Mouse (Mus musculus) kidney, postnatal 0 days (tissue): ENCODE measurements around the gene C330021F23Rik. TPM values are rescaled to one million over a fixed set of nuclear protein-coding genes. Genes with fewer than 3 reads are reported as not detected.
A peak's percentile ranks its signal among the peaks of the same experiment; 100 is the strongest.

Experiments
- ATAC-seq: fragments of 200-750 bp; cut with Nextera tagmentation; replicated peaks from 2 replicates; pipeline ENCODE4 v1.8.0; 2017; ENCODE audit warnings: low read depth, moderate number of reproducible peaks, moderate TSS enrichment, moderate library complexity; ENCODE audit not compliant: low FRiP score
- DNase-seq: peaks from one replicate; pipeline ENCODE4 v3.0.0-alpha.2; 2016; ENCODE audit warnings: low spot score
- H3K27ac ChIP-seq: fragments of 300-500 bp; sonication (generic); 2 replicates; pipeline ENCODE4 v1.5.1; 2014; ENCODE audit warnings: mild to moderate bottlenecking
- H3K27me3 ChIP-seq: fragments of 300-500 bp; sonication (generic); 2 replicates; pipeline ENCODE4 v1.6.1; 2014; ENCODE audit warnings: low read length, mixed read lengths; ENCODE audit not compliant: insufficient read depth
- H3K36me3 ChIP-seq: fragments of 300-500 bp; sonication (generic); 2 replicates; pipeline ENCODE4 v1.6.1; 2014; ENCODE audit warnings: low read length, mixed read lengths; ENCODE audit not compliant: insufficient read depth
- H3K4me1 ChIP-seq: fragments of 300-500 bp; sonication (generic); replicated peaks from 2 replicates; pipeline ENCODE4 v1.6.1; 2014; ENCODE audit warnings: antibody characterized with exemption, low read length, mixed read lengths; ENCODE audit not compliant: insufficient read depth
- H3K4me2 ChIP-seq: fragments of 300-500 bp; sonication (generic); 2 replicates; pipeline ENCODE4 v1.6.1; 2014; ENCODE audit warnings: mild to moderate bottlenecking, low read length, moderate library complexity, mixed read lengths
- H3K4me3 ChIP-seq: fragments of 300-500 bp; sonication (generic); replicated peaks from 2 replicates; pipeline ENCODE4 v1.5.1; 2014; ENCODE audit warnings: low read depth, low read length
- H3K9ac ChIP-seq: fragments of 300-500 bp; sonication (generic); 2 replicates; pipeline ENCODE4 v1.6.1; 2014; ENCODE audit warnings: low read depth, low read length
- H3K9me3 ChIP-seq: fragments of 300-500 bp; sonication (generic); replicated peaks from 2 replicates; pipeline ENCODE4 v1.6.1; 2016; ENCODE audit warnings: low read length, inconsistent platforms, mixed read lengths
- CTCF ChIP-seq: IDR thresholded peaks from 2 replicates; pipeline ENCODE4 v1.5.1; 2016; ENCODE audit warnings: antibody characterized with exemption, low read depth, mild to moderate bottlenecking, moderate library complexity
- WGBS: fragments of 180-500 bp; shearing (Covaris S2); extraction: QIAGEN DNeasy Blood & Tissue Kit; methylation state at CpG from one replicate; pipeline ENCODE4 v1.1.7; 2014; 5-methylcytosine and 5-hydroxymethylcytosine counted together
- polyA plus RNA-seq: library from polyadenylated mRNA; unstranded; fragments of >200 nt; fragmentation: Nextera tagmentation; extraction: Ambion mirVana; gene quantifications from 2 replicates; pipeline ENCODE4 v1.2.1, GENCODE M21; 2015

C330021F23Rik gene
- polyA plus RNA-seq, 1 experiment from 2014 or later = 4.4 TPM

- H3K9me3 ChIP-seq = no peaks in the 10 kb centered on the region
- no peaks in the 10 kb centered on the region for H3K27me3 ChIP-seq
- ATAC-seq = peak; percentile 60
- no peak for TF ChIP-seq CTCF
- 79% methylated on average over 6 of the region's 6 CpGs for WGBS
- H3K9ac ChIP-seq = no peak overlapping the region
- H3K36me3 ChIP-seq = peaks cover 52% of the 10 kb centered on the region
- H3K4me3 ChIP-seq = no peak overlapping the region
- no peak overlapping the region for H3K4me2 ChIP-seq
- no peaks in the 10 kb centered on the region for H3K4me1 ChIP-seq
- peak overlapping the region; percentile 65 for H3K27ac ChIP-seq
- peak; percentile 22 for DNase-seq
Observed at GRCm38 (mm10) chr8:3609816-3610150, 42.0 kb downstream of the C330021F23Rik start.

- no peaks in the 10 kb centered on the region for H3K9me3 ChIP-seq
- ATAC-seq (peak; percentile 98), DNase-seq (peak; percentile 99)
- H3K27ac ChIP-seq = no peak within 1 kb of the TSS
- no peaks in the 10 kb centered on the region for H3K27me3 ChIP-seq
- no peak for TF ChIP-seq CTCF
- peaks cover 8% of the 10 kb centered on the region for H3K4me1 ChIP-seq
- H3K4me3 ChIP-seq = peak within 1 kb of the TSS; percentile 83
- peak within 1 kb of the TSS; percentile 78 for H3K9ac ChIP-seq
- WGBS = under 1% methylated on average over 37 of the region's 37 CpGs
- H3K36me3 ChIP-seq = peaks cover 9% of the 10 kb centered on the region
- H3K4me2 ChIP-seq = peak within 1 kb of the TSS; percentile 88
Observed at GRCm38 (mm10) chr8:3621199-3621970, 53.6 kb downstream of the C330021F23Rik start, which contains the start of the genes Xab2 and Pet100. Gene Xab2, minus strand, starts transcription at chr8:3621316. Gene Pet100, plus strand, starts transcription at chr8:3621548.

GRCm38 (mm10) chr8:3622119-3622518 lies 54.3 kb downstream of the C330021F23Rik start:
- H3K4me1 ChIP-seq = peaks cover 8% of the 10 kb centered on the region
- DNase-seq = no peak
- H3K9me3 ChIP-seq = no peaks in the 10 kb centered on the region
- H3K27me3 ChIP-seq = no peaks in the 10 kb centered on the region
- H3K9ac ChIP-seq = no peak overlapping the region
- no peak for ATAC-seq
- H3K36me3 ChIP-seq = peaks cover 9% of the 10 kb centered on the region
- H3K27ac ChIP-seq = no peak overlapping the region
- WGBS = 66% methylated on average over 8 of the region's 8 CpGs
- no peak for TF ChIP-seq CTCF
- H3K4me3 ChIP-seq = peak overlapping the region; percentile 83
- H3K4me2 ChIP-seq = peak overlapping the region; percentile 83

GRCm38 (mm10) chr8:3625445-3625844 lies 57.7 kb downstream of the C330021F23Rik start, which contains the start of gene Pcp2:
Gene Pcp2, minus strand, starts transcription at chr8:3625545.
- Histone ChIP-seq H3K4me2 (no peak within 1 kb of the TSS), H3K4me1 (peaks cover under 1% of the 10 kb centered on the region), H3K9me3 (no peaks in the 10 kb centered on the region), H3K27ac (no peak within 1 kb of the TSS), H3K36me3 (no peaks in the 10 kb centered on the region), H3K27me3 (0 out of 2 replicates have a peak, but pooled peaks cover 3% of the 10 kb centered on the region), H3K4me3 (no peak within 1 kb of the TSS), H3K9ac (no peak within 1 kb of the TSS)
- no peak for DNase-seq
- no peak for TF ChIP-seq CTCF
- WGBS = 52% methylated on average over 1 of the region's 1 CpGs
- no peak for ATAC-seq

GRCm38 (mm10) chr8:3626971-3627370 lies 59.2 kb downstream of the C330021F23Rik start:
- Histone ChIP-seq H3K9ac (no peak overlapping the region), H3K27ac (no peak overlapping the region), H3K4me2 (no peak overlapping the region), H3K4me3 (no peak overlapping the region), H3K9me3 (no peaks in the 10 kb centered on the region), H3K27me3 (0 out of 2 replicates have a peak, but pooled peaks cover 3% of the 10 kb centered on the region), H3K4me1 (no peaks in the 10 kb centered on the region), H3K36me3 (no peaks in the 10 kb centered on the region)
- WGBS = 55% methylated on average over 5 of the region's 5 CpGs
- no peak for TF ChIP-seq CTCF
- ATAC-seq (no peak), DNase-seq (no peak)

GRCm38 (mm10) chr8:3628014-3628413 lies 60.2 kb downstream of the C330021F23Rik start:
- no peak overlapping the region for H3K4me2 ChIP-seq
- no peaks in the 10 kb centered on the region for H3K4me1 ChIP-seq
- no peak overlapping the region for H3K4me3 ChIP-seq
- H3K9ac ChIP-seq = no peak overlapping the region
- ATAC-seq (0 out of 2 replicates have a peak, but pooled peaks have one; percentile 37), DNase-seq (peak; percentile 59)
- 0 out of 2 replicates have a peak, but pooled peaks cover 3% of the 10 kb centered on the region for H3K27me3 ChIP-seq
- peak; percentile 74 for TF ChIP-seq CTCF
- WGBS = 26% methylated on average over 5 of the region's 5 CpGs
- no peaks in the 10 kb centered on the region for H3K9me3 ChIP-seq
- no peak overlapping the region for H3K27ac ChIP-seq
- no peaks in the 10 kb centered on the region for H3K36me3 ChIP-seq
